Mouse (Mus musculus): ENCODE data around the gene Hist1h2be. TPM values are rescaled to one million over a fixed set of nuclear protein-coding genes. Genes with fewer than 3 reads are reported as not detected.
"Not testable (repeated sequence)": the region's sequence is repeated elsewhere in the genome, so short reads cannot be mapped to it uniquely, and the experiment has no call there.

Hist1h2be gene
- polyA plus RNA-seq, 1 experiment from 2014 or later, result 2.5 TPM

DNA sequence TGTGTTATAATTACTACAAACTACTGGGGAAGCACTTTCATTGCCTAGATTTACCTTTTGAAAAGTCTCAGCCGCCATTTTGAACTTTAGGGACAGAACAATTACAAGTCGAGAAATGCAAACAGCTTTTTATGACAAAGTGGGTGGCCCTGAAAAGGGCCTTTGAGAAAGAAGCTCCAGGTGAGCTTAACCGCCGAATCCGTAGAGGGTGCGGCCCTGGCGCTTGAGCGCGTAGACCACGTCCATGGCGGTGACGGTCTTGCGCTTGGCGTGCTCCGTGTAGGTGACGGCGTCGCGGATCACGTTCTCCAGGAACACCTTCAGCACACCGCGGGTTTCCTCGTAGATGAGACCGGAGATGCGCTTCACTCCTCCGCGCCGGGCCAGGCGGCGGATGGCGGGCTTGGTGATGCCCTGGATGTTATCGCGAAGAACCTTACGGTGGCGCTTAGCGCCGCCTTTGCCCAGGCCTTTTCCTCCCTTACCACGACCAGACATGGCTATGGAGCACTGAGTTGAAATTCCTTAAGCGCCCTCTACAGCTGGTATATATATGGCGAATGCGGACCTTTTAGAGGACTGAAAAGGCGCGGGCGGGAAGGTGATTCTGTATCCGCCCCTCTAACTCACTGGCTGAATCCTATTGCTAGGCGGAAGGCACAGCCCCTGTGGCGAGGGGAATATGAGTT is 69.6 kb downstream of the Hist1h2be start, which contains the start of gene Hist1h4f:
TSS of gene Hist1h4f (minus strand) at position 503 of the 689 bp plus-strand sequence.
- DNase-seq (ENCODE audit: low spot score), result peak; percentile 93

- DNase-seq (ENCODE audit: low spot score), result peak; percentile 33
Observed at GRCm38 (mm10) chr13:23550761-23551145, 70.2 kb downstream of the Hist1h2be start.

GRCm38 (mm10) chr13:23546694-23547093 is 74.2 kb downstream of the Hist1h2be start:
- DNase-seq (ENCODE audit: low spot score), result no peak

- not testable (repeated sequence) for DNase-seq (ENCODE audit: low spot score)
Observed at GRCm38 (mm10) chr13:23544787-23545120, 76.2 kb downstream of the Hist1h2be start.

DNA sequence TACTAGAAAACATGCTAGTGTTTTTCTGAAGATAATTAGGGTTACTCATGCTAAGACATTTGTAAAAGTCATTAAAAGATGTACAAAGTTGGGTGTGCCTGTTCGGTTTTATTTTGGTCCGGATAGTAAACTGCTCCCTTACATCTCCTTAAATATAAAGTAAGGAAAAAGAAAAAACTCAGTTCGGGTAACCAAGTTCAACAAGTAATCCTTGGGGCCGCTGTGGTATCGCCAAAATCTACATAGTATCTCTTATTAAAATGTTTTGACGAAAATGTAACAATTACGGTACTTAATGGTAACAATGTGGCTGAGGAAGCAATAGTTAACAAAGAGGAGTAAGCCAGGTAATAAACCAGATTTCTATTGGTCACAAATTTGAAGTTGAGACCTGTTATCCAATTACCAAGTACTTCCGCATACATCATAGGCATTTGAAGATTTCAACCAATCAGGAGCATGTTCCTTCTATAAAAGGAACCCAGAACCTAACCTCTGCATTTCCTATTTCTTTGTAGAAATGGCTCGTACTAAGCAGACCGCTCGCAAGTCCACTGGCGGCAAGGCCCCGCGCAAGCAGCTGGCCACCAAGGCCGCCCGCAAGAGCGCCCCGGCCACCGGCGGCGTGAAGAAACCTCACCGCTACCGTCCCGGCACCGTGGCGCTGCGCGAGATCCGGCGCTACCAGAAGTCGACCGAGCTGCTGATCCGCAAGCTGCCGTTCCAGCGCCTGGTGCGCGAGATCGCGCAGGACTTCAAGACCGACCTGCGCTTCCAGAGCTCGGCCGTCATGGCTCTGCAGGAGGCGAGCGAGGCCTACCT is 76.7 kb downstream of the Hist1h2be start, which contains the start of gene Hist1h3f:
TSS of gene Hist1h3f (plus strand) at position 88 of the 822 bp plus-strand sequence.
- DNase-seq (ENCODE audit: low spot score), result peak; percentile 95

DNA sequence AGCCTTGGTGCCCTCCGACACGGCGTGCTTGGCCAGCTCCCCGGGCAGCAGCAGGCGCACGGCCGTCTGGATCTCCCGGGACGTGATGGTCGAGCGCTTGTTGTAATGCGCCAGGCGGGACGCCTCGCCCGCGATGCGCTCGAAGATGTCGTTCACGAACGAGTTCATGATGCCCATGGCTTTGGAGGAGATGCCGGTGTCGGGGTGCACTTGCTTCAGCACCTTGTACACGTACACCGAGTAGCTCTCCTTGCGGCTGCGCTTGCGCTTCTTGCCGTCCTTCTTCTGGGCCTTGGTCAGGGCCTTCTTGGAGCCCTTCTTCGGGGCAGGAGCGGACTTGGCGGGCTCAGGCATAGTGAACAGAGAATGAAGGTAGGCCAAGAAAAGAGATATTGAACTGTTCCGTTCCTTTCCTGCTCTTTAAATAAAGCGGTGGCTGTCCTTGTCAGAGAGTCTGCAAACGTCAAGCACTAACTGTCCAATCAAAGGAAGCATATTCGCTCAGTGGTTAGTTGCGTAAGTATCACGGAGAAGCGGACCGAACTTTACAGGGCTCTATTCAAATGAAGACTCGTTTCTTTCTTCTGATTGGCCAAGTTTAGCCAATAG is 77.8 kb downstream of the Hist1h2be start, which contains the start of gene Hist1h2bh:
TSS of gene Hist1h2bh (minus strand) at position 394 of the 609 bp plus-strand sequence.
- DNase-seq (ENCODE audit: low spot score), result peak; percentile 95

DNA sequence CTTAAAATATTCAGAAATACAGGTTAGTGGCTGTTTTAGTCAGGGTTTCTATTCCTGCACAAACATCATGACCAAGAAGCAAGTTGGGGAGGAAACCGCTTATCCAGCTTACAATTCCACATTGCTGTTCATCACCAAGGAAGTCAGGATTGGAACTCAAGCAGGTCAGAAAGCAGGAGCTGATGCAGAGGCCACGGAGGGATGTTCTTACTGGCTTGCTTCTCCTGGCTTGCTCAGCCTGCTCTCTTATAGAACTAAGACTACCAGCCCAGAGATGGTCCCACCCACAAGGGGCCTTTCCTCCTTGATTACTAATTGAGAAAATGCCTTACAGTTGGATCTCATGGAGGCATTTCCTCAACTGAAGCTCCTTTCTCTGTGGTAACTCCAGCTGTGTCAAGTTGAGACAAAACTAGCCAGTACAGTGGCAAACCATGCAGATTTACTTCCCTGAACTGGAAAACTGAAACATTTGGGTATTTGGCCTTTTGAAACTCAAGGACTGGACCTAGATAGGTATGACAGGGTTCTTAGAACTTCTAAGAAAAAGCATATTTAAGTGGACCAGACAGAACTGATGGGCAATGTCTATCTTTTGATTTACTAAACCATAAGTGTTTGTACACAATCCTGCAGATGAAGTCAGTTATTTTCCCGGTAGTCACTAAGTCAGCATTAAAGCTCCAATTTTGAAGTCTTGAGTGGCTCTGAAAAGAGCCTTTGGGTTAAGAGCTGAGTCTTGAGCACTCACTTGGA is 78.5 kb downstream of the Hist1h2be start:
- peak; percentile 40 for DNase-seq (ENCODE audit: low spot score)

- DNase-seq (ENCODE audit: low spot score), result no peak
Observed at GRCm38 (mm10) chr13:23541497-23541896, 79.4 kb downstream of the Hist1h2be start.

DNA sequence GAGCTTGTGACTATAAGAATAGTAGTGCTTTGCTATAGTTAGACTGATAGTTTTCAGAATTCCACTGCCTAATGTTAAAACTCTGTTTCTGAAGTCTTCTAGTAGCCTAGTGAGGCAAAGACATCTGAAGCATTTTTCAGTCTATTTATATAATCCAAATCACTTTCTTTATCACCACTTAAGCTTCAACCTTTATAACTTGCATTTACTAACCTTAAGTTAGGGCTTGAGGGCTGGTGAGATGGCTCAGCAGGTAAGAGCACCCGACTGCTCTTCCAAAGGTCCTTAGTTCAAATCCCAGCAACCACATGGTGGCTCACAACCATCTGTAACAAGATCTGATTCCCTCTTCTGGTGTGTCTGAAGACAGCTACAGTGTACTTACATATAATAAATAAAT is 81.1 kb downstream of the Hist1h2be start:
- not testable (repeated sequence) for DNase-seq (ENCODE audit: low spot score)

- no peak for DNase-seq (ENCODE audit: low spot score)
Observed at GRCm38 (mm10) chr13:23538249-23538648, 82.7 kb downstream of the Hist1h2be start.

- no peak for DNase-seq (ENCODE audit: low spot score)
Observed at GRCm38 (mm10) chr13:23537006-23537710, 83.8 kb downstream of the Hist1h2be start.

DNA sequence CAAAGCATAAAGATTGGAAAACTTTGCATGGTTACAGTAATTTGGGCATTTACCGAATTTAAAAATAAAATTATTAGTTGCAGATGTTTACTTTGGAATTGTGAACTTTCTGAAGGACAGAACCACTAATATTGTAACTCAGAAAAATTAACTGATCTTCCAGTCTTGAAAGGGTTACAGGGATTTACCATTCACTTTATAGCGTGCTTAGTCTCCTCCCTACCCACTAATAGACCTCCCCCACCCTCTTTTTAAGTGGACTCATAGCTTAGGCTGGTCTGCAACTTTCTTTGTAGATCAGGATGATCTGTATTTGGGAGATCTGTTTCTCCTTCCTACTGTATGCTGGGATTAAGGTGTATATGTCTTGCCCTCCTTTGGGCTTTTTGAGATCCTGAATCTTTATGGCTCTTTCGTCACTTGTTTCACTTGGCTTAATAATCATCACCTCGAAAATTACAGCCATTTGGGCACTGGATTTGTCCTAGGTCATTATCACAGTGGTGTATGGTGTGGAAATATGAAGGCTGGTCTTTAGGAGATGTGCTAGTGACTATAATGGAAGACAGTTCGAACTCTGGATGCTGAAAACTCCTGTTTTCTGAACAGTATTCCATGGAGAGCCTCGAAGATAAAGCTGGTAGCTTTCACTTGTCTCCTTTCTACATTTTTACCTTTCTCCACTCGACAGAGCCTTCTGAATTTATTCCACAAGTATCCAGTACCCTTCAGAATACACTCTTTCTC is 84.7 kb downstream of the Hist1h2be start:
- DNase-seq (ENCODE audit: low spot score), result no peak

GRCm38 (mm10) chr13:23535137-23536075 is 85.5 kb downstream of the Hist1h2be start, which contains the start of gene Hist1h3g:
Gene Hist1h3g, plus strand, starts transcription at chr13:23535422.
- DNase-seq (ENCODE audit: low spot score), result peak; percentile 96

GRCm38 (mm10) chr13:23534368-23535131 is 86.4 kb downstream of the Hist1h2be start:
- peak; percentile 39 for DNase-seq (ENCODE audit: low spot score)
